Mouse (Mus musculus): Measurements from ENCODE around the gene Btf3.

DNA sequence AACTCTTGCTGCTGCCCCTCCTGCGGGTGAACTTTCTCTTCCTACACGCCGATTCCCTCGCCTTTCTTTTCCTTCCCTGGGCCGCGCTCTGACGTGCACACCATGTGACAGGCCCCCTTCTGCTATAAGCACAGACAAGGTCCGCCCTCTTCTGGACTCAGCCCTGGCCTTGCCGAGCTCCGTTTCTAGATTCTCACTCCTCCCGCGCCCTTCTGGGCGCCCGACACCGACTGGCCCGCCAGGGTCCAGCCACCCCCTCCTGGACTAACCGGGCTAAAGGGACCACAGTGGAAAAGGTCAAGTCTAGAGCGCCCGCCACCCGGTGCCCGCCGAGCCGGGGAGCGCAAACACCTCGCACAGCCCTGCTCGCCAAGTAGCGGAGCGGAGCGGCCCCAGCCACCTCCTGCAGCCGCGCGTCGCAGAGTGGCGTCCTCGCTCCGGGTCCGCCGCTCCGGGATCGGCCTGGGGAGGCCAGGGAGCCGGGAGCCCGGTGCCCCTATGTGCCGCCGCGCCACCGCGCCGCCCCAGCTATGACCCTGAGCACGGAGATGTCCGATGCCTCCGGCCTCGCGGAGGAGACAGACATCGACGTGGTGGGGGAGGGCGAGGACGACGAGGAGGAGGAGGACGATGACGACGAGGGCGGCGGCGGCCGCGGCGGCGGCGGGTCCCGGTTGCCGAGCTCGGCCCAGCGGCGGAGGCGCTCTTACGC lies 37.4 kb upstream of the Btf3 start, which contains the start of gene Foxd1:
- TF ChIP-seq ZC3H11A (IDR thresholded peaks at IDR 0.05; ENCODE audit: borderline replicate concordance, low read depth, low read length), result no peak
- TF ChIP-seq ZNF384 (IDR thresholded peaks at IDR 0.05; ENCODE audit: low read depth, low read length), result no peak
